Mouse (Mus musculus) hematopoietic stem cell, adult 5-6 weeks (primary cell): ENCODE results near the gene N4bp2. TPM values are rescaled to one million over a fixed set of nuclear protein-coding genes. Genes with fewer than 3 reads are reported as not detected.

Experiments used
- ATAC-seq, 2 experiments: fragments of 125-278 bp in 1 of 2; replicated peaks in 1 of 2; 2 replicates each; pipeline ENCODE4 v1.8.0; 2016 to 2017; ENCODE audit warnings: inconsistent platforms in 2 of 2, mild to moderate bottlenecking in 2 of 2, moderate number of reproducible peaks in 2 of 2, low read depth in 1 of 2, moderate TSS enrichment in 1 of 2; ENCODE audit not compliant: low FRiP score in 2 of 2, poor library complexity in 2 of 2, severe bottlenecking in 2 of 2, insufficient read depth in 1 of 2, low TSS enrichment in 1 of 2
- total RNA-seq: library from RNA; stranded (forward); fragments of 172-1452, 232-1000 nt; gene quantifications from 2 replicates; pipeline ENCODE4 v1.2.3, GENCODE M21; 2017

Gene N4bp2
- total RNA-seq, 1 experiment from 2014 or later, result 50.7 TPM

GRCm38 (mm10) chr5:65869660-65870059 is 106.3 kb downstream of the N4bp2 start:
- ATAC-seq, result no peak

- ATAC-seq, result no peak
Observed at GRCm38 (mm10) chr5:65871276-65871875, 108.1 kb downstream of the N4bp2 start.

- no peak; a peak in 1 of 4 replicates for ATAC-seq
Observed at GRCm38 (mm10) chr5:65873212-65873611, 109.9 kb downstream of the N4bp2 start.

GRCm38 (mm10) chr5:65875269-65875668 is 111.9 kb downstream of the N4bp2 start:
- ATAC-seq, result no peak

- ATAC-seq, result no peak
Observed at GRCm38 (mm10) chr5:65878367-65878766, 115.0 kb downstream of the N4bp2 start.

Other genes starting within 250 kb of the N4bp2 start
- gene Smim14, start 226.3 kb upstream of the N4bp2 start, total RNA-seq, result 104 and 132 TPM in 2 replicates
- gene Ube2k, start 226.3 kb upstream of the N4bp2 start, total RNA-seq, result 28.9 and 79.7 TPM in 2 replicates
- 289 and 306 TPM in 2 replicates for gene Pds5a, start 65.2 kb upstream of the N4bp2 start, total RNA-seq
- 47.1 and 48.3 TPM in 2 replicates for gene Rhoh, start 97.7 kb downstream of the N4bp2 start, total RNA-seq
- gene Chrna9, start 171.4 kb downstream of the N4bp2 start, total RNA-seq, result not detected in 2 replicates
- gene 9130230L23Rik, start 240.8 kb downstream of the N4bp2 start, total RNA-seq, result not detected in 2 replicates